Mouse (Mus musculus): ENCODE data around the gene Rundc1. TPM values are rescaled to one million over a fixed set of nuclear protein-coding genes. Genes with fewer than 3 reads are reported as not detected.
"Not testable (repeated sequence)": the region's sequence is repeated elsewhere in the genome, so short reads cannot be mapped to it uniquely, and the experiment has no call there.

Rundc1 gene
- polyA plus RNA-seq, 1 experiment from 2014 or later = 30.7 TPM

GRCm38 (mm10) chr11:101449596-101449995 is 24.7 kb downstream of the Rundc1 start:
- H3K27me3 ChIP-seq (replicated peaks; ENCODE audit: control insufficient read depth, insufficient read depth, low read length); H3K4me3 ChIP-seq (ENCODE audit: low read length); H3K27ac ChIP-seq (ENCODE audit: low read depth, low read length); ATAC-seq; H3K9me3 ChIP-seq (ENCODE audit: control insufficient read depth, low read length); H3K36me3 ChIP-seq (ENCODE audit: control insufficient read depth, insufficient read depth, low read length); H3K4me2 ChIP-seq (ENCODE audit: low read length); H3K4me1 ChIP-seq (ENCODE audit: control insufficient read depth, insufficient read depth, low read depth, low read length); H3K9ac ChIP-seq (ENCODE audit: low read depth, low read length): not testable (repeated sequence)
- 94% methylated on average over 4 of the region's 4 CpGs for WGBS

- ATAC-seq = no peak
- H3K27ac ChIP-seq (ENCODE audit: low read depth, low read length) = no peak overlapping the region
- no peaks in the 10 kb centered on the region for H3K9me3 ChIP-seq (ENCODE audit: control insufficient read depth, low read length)
- no peak overlapping the region for H3K4me2 ChIP-seq (ENCODE audit: low read length)
- no peak overlapping the region for H3K9ac ChIP-seq (ENCODE audit: low read depth, low read length)
- H3K4me3 ChIP-seq (ENCODE audit: low read length) = no peak overlapping the region
- no peaks in the 10 kb centered on the region for H3K4me1 ChIP-seq (ENCODE audit: control insufficient read depth, insufficient read depth, low read depth, low read length)
- H3K36me3 ChIP-seq (ENCODE audit: control insufficient read depth, insufficient read depth, low read length) = peaks cover 3% of the 10 kb centered on the region; the same call in 1 of the 2 replicates
- 86% methylated on average over 3 of the region's 3 CpGs for WGBS
- no peaks in the 10 kb centered on the region for H3K27me3 ChIP-seq (replicated peaks; ENCODE audit: control insufficient read depth, insufficient read depth, low read length)
These were observed 25.5 kb downstream of the Rundc1 start for GRCm38 (mm10) chr11:101450394-101450793.

GRCm38 (mm10) chr11:101451536-101451935 is 26.7 kb downstream of the Rundc1 start:
- Histone ChIP-seq H3K4me2 (ENCODE audit: low read length) (no peak overlapping the region), H3K4me3 (ENCODE audit: low read length) (no peak overlapping the region), H3K27me3 (replicated peaks; ENCODE audit: control insufficient read depth, insufficient read depth, low read length) (no peaks in the 10 kb centered on the region), H3K4me1 (ENCODE audit: control insufficient read depth, insufficient read depth, low read depth, low read length) (no peaks in the 10 kb centered on the region), H3K9me3 (ENCODE audit: control insufficient read depth, low read length) (no peaks in the 10 kb centered on the region), H3K9ac (ENCODE audit: low read depth, low read length) (no peak overlapping the region), H3K27ac (ENCODE audit: low read depth, low read length) (no peak overlapping the region), H3K36me3 (ENCODE audit: control insufficient read depth, insufficient read depth, low read length) (no peaks in the 10 kb centered on the region)
- no peak for ATAC-seq
- WGBS = 95% methylated on average over 10 of the region's 10 CpGs

- Histone ChIP-seq H3K27ac (ENCODE audit: low read depth, low read length) (no peak overlapping the region), H3K36me3 (ENCODE audit: control insufficient read depth, insufficient read depth, low read length) (no peaks in the 10 kb centered on the region)
- WGBS = 78% methylated on average over 10 of the region's 10 CpGs
These were observed 27.3 kb downstream of the Rundc1 start for GRCm38 (mm10) chr11:101452093-101452774.

GRCm38 (mm10) chr11:101454702-101455101 is 29.8 kb downstream of the Rundc1 start:
- no peaks in the 10 kb centered on the region for H3K4me1 ChIP-seq (ENCODE audit: control insufficient read depth, insufficient read depth, low read depth, low read length)
- no peaks in the 10 kb centered on the region for H3K9me3 ChIP-seq (ENCODE audit: control insufficient read depth, low read length)
- no peak overlapping the region for H3K4me3 ChIP-seq (ENCODE audit: low read length)
- WGBS = 30% methylated on average over 6 of the region's 6 CpGs
- no peak overlapping the region for H3K4me2 ChIP-seq (ENCODE audit: low read length)
- ATAC-seq = peak; percentile 67
- H3K27me3 ChIP-seq (replicated peaks; ENCODE audit: control insufficient read depth, insufficient read depth, low read length) = no peaks in the 10 kb centered on the region
- peaks cover 15% of the 10 kb centered on the region for H3K36me3 ChIP-seq (ENCODE audit: control insufficient read depth, insufficient read depth, low read length)
- H3K27ac ChIP-seq (ENCODE audit: low read depth, low read length) = peak overlapping the region; percentile 26; the same call in 1 of the 2 replicates
- no peak overlapping the region for H3K9ac ChIP-seq (ENCODE audit: low read depth, low read length)

More at GRCm38 (mm10) chr11:101452093-101452774, 27.3 kb downstream of the Rundc1 start:
- Histone ChIP-seq H3K4me2 (ENCODE audit: low read length) (no peak overlapping the region), H3K9me3 (ENCODE audit: control insufficient read depth, low read length) (no peaks in the 10 kb centered on the region), H3K27me3 (replicated peaks; ENCODE audit: control insufficient read depth, insufficient read depth, low read length) (no peaks in the 10 kb centered on the region), H3K4me3 (ENCODE audit: low read length) (no peak overlapping the region), H3K4me1 (ENCODE audit: control insufficient read depth, insufficient read depth, low read depth, low read length) (no peaks in the 10 kb centered on the region), H3K9ac (ENCODE audit: low read depth, low read length) (no peak overlapping the region)
- no peak for ATAC-seq

GRCm38 (mm10) chr11:101455627-101456026 is 30.7 kb downstream of the Rundc1 start:
- Histone ChIP-seq H3K36me3 (ENCODE audit: control insufficient read depth, insufficient read depth, low read length) (peaks cover 25% of the 10 kb centered on the region), H3K4me1 (ENCODE audit: control insufficient read depth, insufficient read depth, low read depth, low read length) (no peaks in the 10 kb centered on the region), H3K9me3 (ENCODE audit: control insufficient read depth, low read length) (no peaks in the 10 kb centered on the region), H3K4me3 (ENCODE audit: low read length) (no peak overlapping the region), H3K9ac (ENCODE audit: low read depth, low read length) (no peak overlapping the region), H3K4me2 (ENCODE audit: low read length) (no peak overlapping the region), H3K27ac (ENCODE audit: low read depth, low read length) (no peak overlapping the region), H3K27me3 (replicated peaks; ENCODE audit: control insufficient read depth, insufficient read depth, low read length) (no peaks in the 10 kb centered on the region)
- ATAC-seq = no peak
- 89% methylated on average over 7 of the region's 7 CpGs for WGBS

GRCm38 (mm10) chr11:101457631-101458030 is 32.7 kb downstream of the Rundc1 start:
- no peak overlapping the region for H3K4me2 ChIP-seq (ENCODE audit: low read length)
- WGBS = 93% methylated on average over 9 of the region's 9 CpGs
- H3K36me3 ChIP-seq (ENCODE audit: control insufficient read depth, insufficient read depth, low read length) = peaks cover 36% of the 10 kb centered on the region
- no peak overlapping the region for H3K27ac ChIP-seq (ENCODE audit: low read depth, low read length)
- H3K9ac ChIP-seq (ENCODE audit: low read depth, low read length) = no peak overlapping the region
- H3K27me3 ChIP-seq (replicated peaks; ENCODE audit: control insufficient read depth, insufficient read depth, low read length) = no peaks in the 10 kb centered on the region
- H3K4me1 ChIP-seq (ENCODE audit: control insufficient read depth, insufficient read depth, low read depth, low read length) = peaks cover 6% of the 10 kb centered on the region
- ATAC-seq = no peak
- H3K4me3 ChIP-seq (ENCODE audit: low read length) = no peak overlapping the region
- H3K9me3 ChIP-seq (ENCODE audit: control insufficient read depth, low read length) = no peaks in the 10 kb centered on the region

GRCm38 (mm10) chr11:101458217-101458616 is 33.3 kb downstream of the Rundc1 start:
- Histone ChIP-seq H3K27me3 (replicated peaks; ENCODE audit: control insufficient read depth, insufficient read depth, low read length) (no peaks in the 10 kb centered on the region), H3K4me3 (ENCODE audit: low read length) (no peak overlapping the region), H3K9ac (ENCODE audit: low read depth, low read length) (no peak overlapping the region; the same call in 1 of the 2 replicates), H3K27ac (ENCODE audit: low read depth, low read length) (no peak overlapping the region), H3K9me3 (ENCODE audit: control insufficient read depth, low read length) (no peaks in the 10 kb centered on the region), H3K4me1 (ENCODE audit: control insufficient read depth, insufficient read depth, low read depth, low read length) (peaks cover 11% of the 10 kb centered on the region), H3K36me3 (ENCODE audit: control insufficient read depth, insufficient read depth, low read length) (peaks cover 36% of the 10 kb centered on the region), H3K4me2 (ENCODE audit: low read length) (no peak overlapping the region)
- ATAC-seq = no peak
- WGBS = 85% methylated on average over 12 of the region's 12 CpGs

GRCm38 (mm10) chr11:101459716-101460115 is 34.8 kb downstream of the Rundc1 start:
- 35% methylated on average over 6 of the region's 6 CpGs for WGBS
- H3K27me3 ChIP-seq (replicated peaks; ENCODE audit: control insufficient read depth, insufficient read depth, low read length) = no peaks in the 10 kb centered on the region
- H3K9me3 ChIP-seq (ENCODE audit: control insufficient read depth, low read length) = no peaks in the 10 kb centered on the region
- no peak overlapping the region for H3K4me3 ChIP-seq (ENCODE audit: low read length)
- no peak overlapping the region for H3K4me2 ChIP-seq (ENCODE audit: low read length)
- H3K4me1 ChIP-seq (ENCODE audit: control insufficient read depth, insufficient read depth, low read depth, low read length) = peaks cover 24% of the 10 kb centered on the region
- H3K36me3 ChIP-seq (ENCODE audit: control insufficient read depth, insufficient read depth, low read length) = peaks cover 36% of the 10 kb centered on the region
- ATAC-seq = no peak; the same call in 1 of the 2 replicates
- H3K9ac ChIP-seq (ENCODE audit: low read depth, low read length) = no peak overlapping the region
- H3K27ac ChIP-seq (ENCODE audit: low read depth, low read length) = no peak overlapping the region

Measured in hindbrain, embryonic 16.5 days (tissue).